ENCODE assay signal across 21 mouse cellular contexts in genomic region chr6:119445671-119446607, GRCm38 (mm10). TPM values are rescaled to one million over a fixed set of nuclear protein-coding genes. Genes with fewer than 3 reads are reported as not detected.
DNase-seq lines count a peak whose midpoint lies in the region; ATAC-seq and TF ChIP-seq lines count a peak whose summit lies in the region.
"Had no signal": no experiment of that assay in that cellular context is flagged by ENCODE, and none has a peak within 500 bp of the region (broad histone marks: within the 10 kb centered on the region; RNA-seq: fewer than 3 reads in every experiment).

No protein-coding gene starts in this region.

- H3K27me3 ChIP-seq in heart, adult 2 months (ENCODE audit: control insufficient read depth, insufficient read depth, low read length): no peaks in the 10 kb centered on the region
- H3K27me3 ChIP-seq in heart, embryonic 10.5 days (ENCODE audit: insufficient read depth, poor library complexity, severe bottlenecking): peaks cover 25% of the 10 kb centered on the region; the same call in 1 of the 2 replicates
- H3K27me3 ChIP-seq in forebrain, embryonic 16.5 days (replicated peaks; ENCODE audit: control insufficient read depth, insufficient read depth, low read length): no peaks in the 10 kb centered on the region
- H3K27me3 ChIP-seq: Patski had no signal

- no peak overlapping the region for H3K9ac ChIP-seq in heart, adult 2 months (ENCODE audit: low read depth, low read length)
- H3K9ac ChIP-seq in forebrain, embryonic 16.5 days (replicated peaks; ENCODE audit: low read depth, low read length): no peak overlapping the region
- H3K9ac ChIP-seq: embryonic facial prominence, embryonic 12.5 days; forebrain, postnatal 0 days; limb, embryonic 12.5 days; liver, embryonic 14.5 days had no signal

- intact Hi-C loops in heart, adult 2 months (cut with DNase I): no loop called here
- intact Hi-C loops in left cerebral cortex, postnatal 25 days (cut with DNase I): no loop called here

- TF ChIP-seq CTCF in heart, adult 2 months (IDR thresholded peaks at IDR 0.05): no peak

- WGBS in heart, adult 2 months: 33% methylated on average over 11 of the region's 11 CpGs
- WGBS in heart, embryonic 10.5 days: 59% methylated on average over 11 of the region's 11 CpGs
- 74% methylated on average over 11 of the region's 11 CpGs for WGBS in forebrain, embryonic 16.5 days

- no peak overlapping the region for H3K4me3 ChIP-seq in heart, adult 2 months
- no peak overlapping the region for H3K4me3 ChIP-seq in heart, embryonic 10.5 days
- no peak overlapping the region for H3K4me3 ChIP-seq in forebrain, embryonic 16.5 days (replicated peaks; ENCODE audit: low read length)
- H3K4me3 ChIP-seq: embryonic facial prominence, embryonic 12.5 days; left cerebral cortex, adult 2 months; limb, embryonic 12.5 days had no signal

- DNase-seq in heart, adult 2 months: peak; percentile 39 to 68
- no peak for DNase-seq in heart, embryonic 10.5 days (ENCODE audit: low spot score)
- DNase-seq in A20 (ENCODE audit: low read depth, low spot score): peak; percentile 52
- peak; percentile 82 for DNase-seq in adipocyte (ENCODE audit: low spot score)
- no peak for DNase-seq in left cerebral cortex, postnatal 25 days (ENCODE audit: low spot score in 2 of 2)
- DNase-seq: cerebellum, adult 8-10 months; forebrain, postnatal 0 days; gastrocnemius, postnatal 25 days; right cerebral cortex, adult 18-20 months had no signal

- H3K79me2 ChIP-seq in heart, adult 2 months (replicated peaks; ENCODE audit: control insufficient read depth, insufficient read depth, low read length): no peaks in the 10 kb centered on the region

- no peaks in the 10 kb centered on the region for H3K9me3 ChIP-seq in heart, embryonic 10.5 days
- H3K9me3 ChIP-seq in forebrain, embryonic 16.5 days (ENCODE audit: control insufficient read depth, low read length): no peaks in the 10 kb centered on the region
- H3K9me3 ChIP-seq: embryonic facial prominence, embryonic 12.5 days; limb, embryonic 12.5 days had no signal

- peaks cover 2% of the 10 kb centered on the region; the same call in 1 of the 2 replicates for H3K4me1 ChIP-seq in heart, adult 2 months (ENCODE audit: control insufficient read depth, insufficient read depth, low read length)
- peaks cover 41% of the 10 kb centered on the region for H3K4me1 ChIP-seq in heart, embryonic 10.5 days
- peaks cover 23% of the 10 kb centered on the region for H3K4me1 ChIP-seq in forebrain, embryonic 16.5 days (replicated peaks; ENCODE audit: control insufficient read depth, insufficient read depth, low read length)

- H3K27ac ChIP-seq in heart, adult 2 months: no peak overlapping the region
- H3K27ac ChIP-seq in heart, embryonic 10.5 days: no peak overlapping the region
- H3K27ac ChIP-seq in forebrain, embryonic 16.5 days (ENCODE audit: low read length): no peak overlapping the region
- H3K27ac ChIP-seq: embryonic facial prominence, embryonic 12.5 days; kidney, postnatal 0 days; left cerebral cortex, adult 2 months; limb, embryonic 12.5 days; liver, embryonic 14.5 days had no signal

- TF ChIP-seq POLR2A in heart, adult 2 months (IDR thresholded peaks at IDR 0.05; ENCODE audit: insufficient read depth, low read depth, low read length): no peak

- H3K4me2 ChIP-seq in forebrain, embryonic 16.5 days (ENCODE audit: low read length): no peak overlapping the region
- H3K4me2 ChIP-seq: embryonic facial prominence, embryonic 12.5 days; limb, embryonic 12.5 days had no signal

- no peak for TF ChIP-seq EP300 in heart, adult 2 months (IDR thresholded peaks at IDR 0.05; ENCODE audit: insufficient read depth, low read depth, low read length)

- H3K36me3 ChIP-seq in heart, adult 2 months (ENCODE audit: control insufficient read depth, insufficient read depth, low read length): no peaks in the 10 kb centered on the region
- no peaks in the 10 kb centered on the region for H3K36me3 ChIP-seq in heart, embryonic 10.5 days
- no peaks in the 10 kb centered on the region for H3K36me3 ChIP-seq in forebrain, embryonic 16.5 days (ENCODE audit: control insufficient read depth, insufficient read depth)
- H3K36me3 ChIP-seq: embryonic facial prominence, embryonic 12.5 days; limb, embryonic 12.5 days had no signal

- ATAC-seq in megakaryocyte, adult 5-6 weeks (ENCODE audit: poor library complexity, severe bottlenecking): 0 out of 2 replicates have a peak, but pooled peaks have one; percentile 35
- no peak for ATAC-seq in forebrain, embryonic 16.5 days
- ATAC-seq: activated CD4-positive, CD25-positive, alpha-beta regulatory T cell, adult 4 months; forebrain, postnatal 0 days; hindbrain, embryonic 16.5 days; intestine, postnatal 0 days; lung, postnatal 0 days; Patski had no signal

RNA-seq across cellular contexts. Expression of gene Adipor2, which starts 28.4 kb away (rescaled TPM):
- total RNA-seq in heart, adult 2 months (2021): 10 to 100 TPM; 62.7 to 63.6 TPM
- polyA plus RNA-seq in heart, adult 2 months (2012; rRNA removed): 57.0 and 72.2 TPM in 2 replicates
- 27.2 and 27.4 TPM in 2 replicates for polyA plus RNA-seq in heart, embryonic 10.5 days (2016; fragmentation: Nextera tagmentation; extraction: Ambion mirVana)
- total RNA-seq in megakaryocyte, adult 5-6 weeks (2015): 64.1 and 69.9 TPM in 2 replicates
- total RNA-seq in megakaryocyte, adult 5-6 weeks (2017): 94.1 and 98.6 TPM in 2 replicates
- 10 to 100 TPM; 36.6 to 40.2 TPM for total RNA-seq in left cerebral cortex, postnatal 25 days (2021)
- polyA plus RNA-seq in forebrain, embryonic 16.5 days (2015; fragmentation: Nextera tagmentation; extraction: Ambion mirVana): 40.9 and 47.4 TPM in 2 replicates

RNA-seq across cellular contexts. Expression of gene Fbxl14, which starts 33.5 kb away (rescaled TPM):
- total RNA-seq in heart, adult 2 months (2021): 10 to 100 TPM; 16.0 to 16.6 TPM
- polyA plus RNA-seq in heart, adult 2 months (2012; rRNA removed): 19.7 and 20.3 TPM in 2 replicates
- 2.4 and 3.9 TPM in 2 replicates for polyA plus RNA-seq in heart, embryonic 10.5 days (2016; fragmentation: Nextera tagmentation; extraction: Ambion mirVana)
- total RNA-seq in megakaryocyte, adult 5-6 weeks (2015): 38.4 and 40.4 TPM in 2 replicates
- 40.1 and 42.2 TPM in 2 replicates for total RNA-seq in megakaryocyte, adult 5-6 weeks (2017)
- 10 to 100 TPM; 33.5 to 34.3 TPM for total RNA-seq in left cerebral cortex, postnatal 25 days (2021)
- polyA plus RNA-seq in forebrain, embryonic 16.5 days (2015; fragmentation: Nextera tagmentation; extraction: Ambion mirVana): 3.1 and 3.3 TPM in 2 replicates

Comparison
In these comparisons a context has a peak if more than half of its experiments do, and no peak if none do; other contexts are left out.
1. DNase-seq: peak in heart, adult 2 months (2 of 2), A20 (single experiment) and adipocyte (single experiment); none in heart, embryonic 10.5 days (single experiment) and left cerebral cortex, postnatal 25 days (0 of 2).